Mouse (Mus musculus) embryonic stem cell, embryonic (primary cell): ENCODE data around the gene Ipo4.

Experiments used
- CTCF ChIA-PET, 4 experiments: fragments of 300-600 bp in 2 of 4; fragments of 350-600 bp in 2 of 4; sonication (Branson Sonifier 250); formaldehyde crosslinking; loops; one replicate each; lab custom pipeline; 2022; ENCODE audit warnings: inconsistent platforms in 2 of 4; lab: Charles Lee
- POLR2A ChIA-PET, 4 experiments: fragments of 300-600 bp in 2 of 4; fragments of 350-600 bp in 2 of 4; sonication (Branson Sonifier 250); formaldehyde crosslinking; loops; one replicate each; lab custom pipeline; 2022; ENCODE audit warnings: antibody characterized with exemption in 4 of 4, inconsistent platforms in 1 of 4; lab: Charles Lee

The Ipo4 gene

DNA sequence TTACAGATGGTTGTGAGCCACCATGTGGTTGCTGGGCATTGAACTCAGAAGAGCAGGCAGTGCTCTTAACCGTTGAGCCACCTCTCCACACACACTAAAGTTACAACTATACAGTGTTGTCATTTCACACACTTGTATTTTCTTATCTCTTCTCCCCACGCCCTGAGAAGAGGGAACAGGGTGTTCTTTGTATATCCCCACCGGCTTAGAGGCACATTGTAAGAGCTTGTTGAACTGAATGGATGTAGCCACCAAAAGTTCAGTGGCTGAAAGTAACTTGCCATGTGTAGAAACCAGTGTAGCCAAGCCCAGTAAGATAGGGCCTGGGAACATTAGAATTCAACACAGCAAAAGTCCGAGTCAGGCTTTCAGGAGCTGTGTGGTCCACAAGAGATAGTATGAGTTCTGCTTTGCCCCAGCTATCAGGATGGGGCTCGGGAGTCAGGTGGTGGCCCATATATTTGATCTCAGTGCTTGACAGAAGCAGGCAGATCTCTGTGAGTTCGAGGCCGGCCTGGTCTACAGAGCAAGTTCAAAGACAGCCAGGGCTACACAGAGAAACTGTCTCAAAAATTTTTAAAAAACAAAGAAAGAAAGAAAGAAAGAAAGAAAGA, 21.1 kb downstream of the Ipo4 start:
- ChIA-PET POLR2A (interaction anchor here in 2 of 4 experiments (0.8 to 1.5 kb wide), 2 partner anchors 29 to 60 kb away, joined by 3 read pairs; partner anchors contain the start of gene Tm9sf1 (in 1 of the 2)), CTCF (interaction anchor here in 1 of 4 experiments (1.2 kb wide), 1 partner anchor 23 kb away, joined by 3 read pairs; the partner anchor contains the start of genes Psme2 and Rnf31)

DNA sequence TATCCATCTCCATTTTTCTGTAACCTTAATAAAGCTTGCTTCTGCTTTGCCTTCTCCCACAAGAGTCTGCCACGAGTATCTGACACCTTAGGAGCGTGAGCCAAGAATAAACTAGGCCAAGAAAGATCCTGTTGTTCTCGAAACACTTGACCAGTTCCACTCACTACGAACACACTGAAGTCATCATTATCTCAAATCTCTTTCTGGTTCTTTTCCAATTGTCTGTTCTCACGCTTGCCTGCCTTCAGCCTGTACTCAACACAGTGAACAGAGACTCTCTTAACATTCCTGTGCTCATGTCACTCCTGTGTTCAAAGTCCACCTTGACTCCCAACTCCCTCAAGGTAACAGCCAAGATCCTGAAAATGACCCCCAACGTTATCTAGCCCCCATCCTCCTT, 22.4 kb downstream of the Ipo4 start:
- CTCF ChIA-PET = no interaction called here
- POLR2A ChIA-PET = interaction anchor here in 2 of 4 experiments (0.6 to 1.7 kb wide), 5 partner anchors 10 to 30 kb away, joined by 3 to 5 read pairs (median 3); partner anchors contain the start of gene Tm9sf1 (in 2 of the 2)

DNA sequence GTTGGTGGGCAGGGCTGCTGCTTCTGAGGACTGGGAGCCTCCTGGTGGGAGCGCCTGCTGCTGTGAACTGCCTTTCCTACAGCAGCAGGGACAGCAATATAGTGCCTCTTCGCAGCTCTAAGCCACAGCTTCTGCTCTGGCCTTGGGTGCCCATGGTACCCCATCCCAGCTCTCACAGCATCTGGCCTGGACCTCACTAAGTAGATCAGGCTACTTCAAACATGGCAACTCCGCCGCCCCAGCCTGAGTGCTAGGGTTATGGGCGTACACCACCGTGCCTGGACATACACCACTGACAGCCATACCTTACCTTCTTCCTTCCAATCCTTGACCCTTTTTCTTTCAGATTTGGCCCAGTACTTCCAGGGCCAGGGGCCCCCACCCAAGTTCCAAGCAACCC, 27.4 kb downstream of the Ipo4 start:
- CTCF ChIA-PET = interaction anchor here in 2 of 4 experiments (0.6 to 0.8 kb wide), 2 partner anchors 9 to 106 kb away, joined by 3 to 4 read pairs; partner anchors contain the start of gene Rec8 (in 1 of the 2)
- POLR2A ChIA-PET = interaction anchor here in 2 of 4 experiments (0.8 to 3.5 kb wide), 6 partner anchors 10 to 53 kb away, joined by 3 to 24 read pairs (median 14); partner anchors contain the start of genes Psme2 (in 2 of the 2), Rec8 (in 2 of the 2) and Rnf31 (in 2 of the 2)

DNA sequence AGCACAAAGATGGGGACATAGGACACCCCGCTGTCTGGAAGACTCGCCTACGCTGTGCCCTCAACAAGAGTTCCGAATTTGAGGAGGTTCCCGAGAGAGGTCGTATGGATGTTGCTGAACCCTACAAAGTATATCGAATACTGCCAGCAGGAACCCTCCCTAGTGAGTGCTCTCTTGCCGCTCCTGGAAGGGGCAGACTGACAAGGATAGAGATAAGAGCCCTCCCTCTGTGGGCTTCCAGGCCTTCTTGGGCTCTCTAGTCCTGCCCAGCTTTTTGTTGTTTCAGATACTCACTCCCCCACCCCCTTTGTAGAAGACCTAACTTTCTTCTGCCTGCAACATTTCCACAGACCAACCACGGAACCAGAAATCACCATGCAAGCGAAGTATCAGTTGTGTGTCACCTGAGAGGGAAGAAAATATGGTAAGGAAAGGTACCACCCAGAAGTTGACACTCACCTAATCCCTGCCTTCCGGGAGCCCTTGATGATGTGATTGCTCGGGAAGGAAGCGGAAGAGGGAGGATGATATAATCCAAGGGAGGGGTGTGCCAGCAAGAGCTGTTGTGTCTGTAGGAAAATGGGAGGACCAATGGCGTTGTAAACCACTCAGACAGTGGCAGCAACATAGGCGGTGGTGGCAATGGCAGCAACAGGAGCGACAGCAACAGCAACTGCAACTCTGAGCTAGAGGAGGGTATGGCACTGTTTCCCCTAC, 29.9 kb downstream of the Ipo4 start:
- CTCF ChIA-PET = interaction anchor here in 2 of 4 experiments (0.5 to 1.6 kb wide), 2 partner anchors 428 to 1201 kb away, joined by 3 to 4 read pairs; no protein-coding TSS in a partner anchor
- POLR2A ChIA-PET = interaction anchor here in 3 of 4 experiments (0.6 to 5.6 kb wide), 15 partner anchors 8 to 75 kb away, joined by 3 to 53 read pairs (median 4); partner anchors contain the start of genes A730061H03Rik (in 2 of the 3), Psme2 (in 2 of the 3), Rec8 (in 2 of the 3) and Rnf31 (in 2 of the 3)

DNA sequence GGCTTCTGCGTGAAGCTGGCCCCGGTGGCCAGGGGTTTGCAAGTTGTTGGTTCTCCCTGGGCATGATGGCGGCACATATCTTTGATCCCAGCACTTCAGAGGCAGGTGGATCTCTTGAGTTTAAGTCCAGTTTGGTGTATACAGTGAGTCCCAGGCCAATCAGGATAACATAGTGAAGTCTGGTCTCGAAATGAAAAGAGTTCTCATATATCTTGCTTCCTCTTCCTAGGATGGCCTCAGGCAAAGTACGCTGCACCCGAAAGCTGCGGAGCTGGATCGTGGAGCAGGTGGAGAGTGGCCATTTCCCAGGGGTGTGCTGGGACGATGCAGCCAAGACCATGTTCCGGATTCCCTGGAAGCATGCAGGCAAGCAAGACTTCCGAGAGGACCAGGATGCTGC, 30.9 kb downstream of the Ipo4 start:
- ChIA-PET CTCF (interaction anchor here (0.7 to 1.6 kb wide), 11 partner anchors 11 to 427 kb away, joined by 3 to 7 read pairs (median 4); partner anchors contain the start of genes Dhrs4 (in 1 of the 4), Emc9 (in 1 of the 4), Rabggta (in 1 of the 4) and Rec8 (in 1 of the 4)), POLR2A (interaction anchor here (0.5 to 5.6 kb wide), 29 partner anchors 13 to 295 kb away, joined by 3 to 53 read pairs (median 4); partner anchors contain the start of genes A730061H03Rik (in 3 of the 4), Gmpr2 (in 2 of the 4), Nedd8 (in 2 of the 4) and Psme2 (in 2 of the 4))

DNA sequence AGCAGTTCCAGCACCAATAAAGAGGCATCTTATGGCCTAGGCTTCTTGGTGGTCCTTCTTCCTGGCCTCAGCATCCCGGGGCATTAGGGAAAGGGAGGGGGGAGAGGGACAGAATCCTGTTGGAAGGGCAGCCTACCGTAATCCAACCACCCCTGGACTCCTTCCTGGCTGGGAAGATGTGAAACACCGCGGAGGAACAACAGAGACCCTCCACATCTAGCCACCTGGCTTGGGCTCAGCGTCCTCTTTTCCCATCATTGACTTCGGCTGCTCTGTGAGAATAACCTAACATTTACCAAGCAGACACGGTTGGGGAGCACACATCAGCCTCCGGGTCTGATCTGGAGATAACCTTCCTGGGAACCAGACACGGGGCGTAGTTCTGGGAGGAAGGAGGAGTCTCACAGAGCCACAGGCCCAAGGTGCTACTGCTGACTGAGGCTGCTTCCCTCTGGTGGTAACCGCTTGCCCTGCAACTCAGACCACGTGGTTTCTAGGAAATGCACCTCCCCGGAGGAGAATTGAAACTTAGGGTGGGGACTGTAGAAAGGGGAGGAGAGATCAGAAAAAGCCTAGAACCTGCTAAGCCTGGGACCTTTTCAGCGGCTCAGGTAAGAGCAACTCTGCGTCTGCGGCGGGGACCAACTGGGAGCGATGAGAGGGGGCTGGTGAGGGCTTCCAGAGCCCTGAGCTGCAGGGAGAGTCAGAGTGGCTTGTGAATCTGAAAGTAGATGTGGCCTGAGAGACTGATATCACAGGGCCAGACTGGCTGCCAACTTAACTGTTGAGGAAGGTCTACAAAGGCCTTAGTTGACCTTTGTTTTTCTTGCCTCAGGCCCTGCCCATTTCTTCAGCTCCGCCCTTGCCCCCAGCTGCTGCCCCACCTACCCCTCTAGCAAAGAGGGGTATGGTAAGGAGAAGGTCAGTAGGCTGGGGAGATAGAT, 31.9 kb downstream of the Ipo4 start:
- CTCF ChIA-PET = interaction anchor here (0.7 to 1.6 kb wide), 11 partner anchors 10 to 426 kb away, joined by 3 to 7 read pairs (median 4); partner anchors contain the start of genes Dhrs4 (in 1 of the 4), Emc9 (in 1 of the 4), Rabggta (in 1 of the 4) and Rec8 (in 1 of the 4)
- POLR2A ChIA-PET = interaction anchor here (0.5 to 5.6 kb wide), 31 partner anchors 12 to 723 kb away, joined by 3 to 53 read pairs (median 4); partner anchors contain the start of genes Psme2 (in 3 of the 4), Rnf31 (in 3 of the 4), A730061H03Rik (in 2 of the 4) and Gmpr2 (in 2 of the 4)

DNA sequence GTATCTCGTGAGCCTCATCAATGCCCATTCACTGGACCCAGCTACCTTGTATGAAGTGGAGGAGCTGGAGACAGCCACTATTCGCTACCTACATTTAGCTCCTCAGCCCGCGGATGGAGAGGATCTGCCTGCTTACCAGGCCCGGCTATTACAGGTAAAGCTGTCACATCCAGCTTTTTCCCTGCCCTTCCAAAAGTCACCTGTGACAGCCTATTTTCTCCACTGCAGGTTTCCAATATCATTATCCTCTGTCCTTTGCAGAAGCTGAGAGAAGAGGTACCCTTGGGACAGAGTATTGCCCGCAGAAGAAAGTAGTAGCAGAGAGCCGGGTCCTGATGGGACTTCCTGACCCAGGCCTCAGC, 32.5 kb downstream of the Ipo4 start, which contains the start of gene Irf9:
TSS of gene Irf9 (plus strand) at position 301 of the 362 bp plus-strand sequence.
- ChIA-PET POLR2A (interaction anchor here in 3 of 4 experiments (0.6 to 5.6 kb wide), 9 partner anchors 12 to 1370 kb away, joined by 3 to 53 read pairs (median 10); partner anchors contain the start of genes Rnf31 (in 3 of the 3), Psme2 (in 2 of the 3), A730061H03Rik (in 1 of the 3) and Dcaf11 (in 1 of the 3)), CTCF (no interaction called here)

DNA sequence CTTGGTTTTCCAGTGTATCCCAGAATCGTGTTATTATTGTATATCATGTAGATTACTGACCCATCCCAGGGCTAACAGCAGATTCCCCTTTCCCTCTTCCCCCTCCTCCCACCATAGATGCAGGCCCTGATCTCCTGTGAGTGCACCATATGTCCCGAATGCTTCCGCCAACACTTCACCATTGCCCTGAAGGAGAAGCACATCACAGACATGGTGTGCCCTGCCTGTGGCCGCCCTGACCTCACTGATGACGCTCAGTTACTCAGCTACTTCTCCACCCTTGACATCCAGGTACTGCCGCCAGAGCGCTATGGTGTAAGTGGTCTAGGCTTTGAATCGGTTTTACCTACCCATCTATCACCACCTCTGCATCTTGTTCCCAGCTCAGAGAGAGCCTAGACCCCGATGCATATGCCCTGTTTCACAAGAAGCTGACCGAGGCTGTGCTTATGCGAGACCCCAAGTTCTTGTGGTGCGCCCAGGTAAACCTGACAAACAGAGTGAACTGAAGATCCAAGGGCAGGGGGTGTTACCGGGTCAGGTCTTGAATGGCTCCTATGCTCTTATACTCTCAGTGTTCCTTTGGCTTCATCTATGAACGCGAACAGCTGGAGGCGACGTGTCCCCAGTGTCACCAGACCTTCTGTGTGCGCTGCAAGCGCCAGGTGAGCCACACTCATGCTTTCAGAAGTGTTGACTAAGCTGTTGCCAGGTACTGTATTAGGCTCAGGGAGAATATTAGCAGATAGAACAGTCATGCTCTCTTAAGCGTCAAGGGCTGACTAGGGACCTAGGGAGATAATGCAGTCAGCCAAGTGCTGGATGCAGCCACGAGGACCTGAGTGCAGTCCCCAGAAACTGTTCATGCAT, 37.0 kb downstream of the Ipo4 start:
- ChIA-PET POLR2A (interaction anchor here in 1 of 4 experiments (0.7 kb wide), 1 partner anchor 162 kb away, joined by 4 read pairs; no protein-coding TSS in a partner anchor), CTCF (interaction anchor here in 1 of 4 experiments (0.5 kb wide), 1 partner anchor 121 kb away, joined by 3 read pairs; no protein-coding TSS in a partner anchor)

DNA sequence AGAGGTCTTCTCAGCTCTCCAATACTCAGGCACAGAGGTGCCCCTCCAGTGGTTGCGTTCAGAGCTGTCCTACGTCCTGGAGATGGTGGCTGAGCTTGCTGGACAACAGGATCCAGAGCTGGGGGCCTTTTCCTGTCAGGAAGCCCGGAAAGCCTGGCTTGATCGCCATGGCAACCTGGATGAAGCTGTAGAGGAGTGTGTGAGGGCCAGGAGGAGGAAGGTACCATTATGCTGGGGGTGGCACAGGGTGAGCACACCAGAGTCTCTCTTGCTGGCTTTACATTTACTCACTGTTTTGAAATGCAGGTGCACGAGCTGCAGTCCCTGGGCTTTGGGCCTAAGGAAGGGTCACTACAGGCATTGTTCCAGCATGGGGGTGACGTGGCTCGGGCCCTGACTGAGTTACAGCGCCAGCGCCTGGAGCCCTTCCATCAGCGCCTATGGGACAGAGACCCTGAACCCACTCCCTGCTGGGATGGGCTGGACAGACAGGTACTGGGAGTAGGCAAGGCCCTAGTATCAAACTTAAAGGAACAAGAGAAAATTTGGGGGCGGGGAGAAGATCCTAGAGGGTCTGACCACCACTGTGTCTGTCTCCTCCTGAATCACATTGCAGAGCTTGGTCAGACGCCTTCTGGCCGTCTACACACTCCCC, 39.6 kb downstream of the Ipo4 start:
- CTCF ChIA-PET = interaction anchor here in 1 of 4 experiments (0.9 kb wide), 1 partner anchor 40 kb away, joined by 3 read pairs; the partner anchor contains the start of gene Ipo4
- POLR2A ChIA-PET = interaction anchor here in 2 of 4 experiments (1.0 to 7.7 kb wide), 7 partner anchors 11 to 116 kb away, joined by 3 to 85 read pairs (median 6); partner anchors contain the start of genes A730061H03Rik (in 1 of the 2), Dcaf11 (in 1 of the 2), Emc9 (in 1 of the 2) and Fitm1 (in 1 of the 2)

DNA sequence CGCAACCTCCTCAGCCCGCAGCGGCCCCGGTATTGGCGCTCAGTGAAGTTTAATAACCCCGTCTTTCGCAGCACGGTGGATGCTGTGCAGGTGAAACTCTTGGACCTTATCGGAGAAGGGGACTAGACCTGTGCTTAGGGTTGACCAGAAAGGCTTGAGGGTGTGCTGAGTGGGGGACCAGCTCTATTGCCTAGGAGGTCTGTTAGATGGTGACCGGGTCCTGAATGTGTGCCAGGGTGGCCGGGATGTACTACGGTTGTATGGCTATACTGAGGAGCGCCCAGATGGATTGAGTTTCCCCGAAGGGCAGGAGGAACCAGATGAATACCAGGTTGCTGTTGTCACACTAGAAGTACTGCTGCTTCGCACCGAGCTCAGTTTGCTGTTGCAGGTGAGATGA, 43.5 kb downstream of the Ipo4 start:
- POLR2A ChIA-PET = interaction anchor here in 3 of 4 experiments (0.6 to 7.7 kb wide), 41 partner anchors 9 to 577 kb away, joined by 3 to 88 read pairs (median 11); partner anchors contain the start of genes A730061H03Rik (in 3 of the 3), Dcaf11 (in 3 of the 3), Irf9 (in 3 of the 3) and Psme1 (in 3 of the 3)
- CTCF ChIA-PET = interaction anchor here in 3 of 4 experiments (0.6 to 2.2 kb wide), 11 partner anchors 10 to 950 kb away, joined by 3 to 18 read pairs (median 3); partner anchors contain the start of genes A730061H03Rik (in 1 of the 3), Dcaf11 (in 1 of the 3), Psme1 (in 1 of the 3) and Rec8 (in 1 of the 3)

DNA sequence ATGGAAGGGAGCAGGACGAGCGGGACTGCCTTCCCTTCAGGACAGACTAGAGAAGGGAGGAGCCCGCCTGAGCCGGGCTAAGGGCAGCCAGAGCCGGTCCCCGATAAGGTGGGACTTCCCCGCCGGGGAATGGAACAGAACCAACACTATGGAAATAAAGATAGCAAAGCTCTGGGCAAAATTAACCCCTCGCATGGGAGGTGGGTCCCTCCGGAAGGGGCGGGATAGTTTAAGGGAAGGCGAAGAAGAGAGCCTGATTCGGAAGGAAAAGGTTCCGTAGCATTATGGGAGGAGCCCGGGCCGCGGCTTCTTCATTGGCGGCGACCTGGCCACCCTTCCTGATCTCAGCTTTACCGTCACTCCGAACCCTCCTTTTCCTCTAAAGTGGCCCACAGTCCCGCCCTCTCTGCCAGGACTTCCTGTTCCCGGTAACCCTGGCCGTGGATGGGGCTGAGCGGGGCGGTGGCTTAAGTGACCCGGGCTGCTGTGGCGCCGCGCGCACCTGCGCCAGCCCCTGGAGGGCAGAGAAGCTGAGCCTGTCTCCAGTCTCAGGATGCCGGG, 44.3 kb downstream of the Ipo4 start, which contains the start of gene Rnf31:
TSS of gene Rnf31 (plus strand) at position 378 of the 561 bp plus-strand sequence.
- ChIA-PET POLR2A (interaction anchor here (0.6 to 7.7 kb wide), 86 partner anchors 9 to 1007 kb away, joined by 3 to 88 read pairs (median 5); partner anchors contain the start of genes Gmpr2 (in 4 of the 4), Nedd8 (in 4 of the 4), A730061H03Rik (in 3 of the 4) and Dcaf11 (in 3 of the 4)), CTCF (interaction anchor here in 3 of 4 experiments (0.6 to 2.2 kb wide), 32 partner anchors 10 to 950 kb away, joined by 3 to 18 read pairs (median 4); partner anchors contain the start of genes Dhrs4 (in 2 of the 3), Mdp1 (in 2 of the 3), Rec8 (in 2 of the 3) and A730061H03Rik (in 1 of the 3))

DNA sequence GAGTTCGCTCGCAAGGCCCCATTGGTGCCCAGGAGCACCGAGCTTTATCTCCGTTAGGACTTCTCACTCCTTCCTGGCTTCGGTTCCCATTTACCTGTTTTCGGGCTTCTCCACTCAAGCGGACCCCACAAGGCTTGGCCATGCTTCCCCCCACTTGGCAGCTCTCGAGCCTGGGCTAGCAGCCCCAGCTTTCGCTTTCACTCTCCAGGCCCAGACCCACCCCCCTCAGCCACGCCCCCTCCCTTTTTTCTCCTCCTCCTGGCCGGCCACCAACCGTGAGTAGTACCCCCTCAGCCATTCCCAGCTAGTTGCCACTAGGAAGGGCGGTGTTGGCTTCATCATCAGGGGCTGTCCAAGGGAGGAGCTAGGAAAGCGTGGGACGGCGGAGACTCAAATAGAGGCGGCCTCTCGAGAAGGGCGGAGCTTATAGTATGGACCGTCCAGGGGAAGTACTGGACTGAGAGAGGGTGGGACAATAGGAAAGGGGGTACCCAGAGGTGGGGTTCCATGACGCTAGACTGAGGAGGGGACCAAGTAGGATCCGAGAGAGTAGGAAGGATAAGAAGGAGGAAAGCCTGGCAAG, 44.9 kb downstream of the Ipo4 start, which contains the start of gene Psme2:
TSS of gene Psme2 (minus strand) at position 366 of the 583 bp plus-strand sequence.
- CTCF ChIA-PET = interaction anchor here (0.6 to 2.2 kb wide), 35 partner anchors 10 to 940 kb away, joined by 3 to 18 read pairs (median 4); partner anchors contain the start of genes Dhrs4 (in 2 of the 4), Mdp1 (in 2 of the 4), Rec8 (in 2 of the 4) and A730061H03Rik (in 1 of the 4)
- POLR2A ChIA-PET = interaction anchor here (0.5 to 7.7 kb wide), 89 partner anchors 9 to 1008 kb away, joined by 3 to 88 read pairs (median 5); partner anchors contain the start of genes Gmpr2 (in 4 of the 4), Nedd8 (in 4 of the 4), A730061H03Rik (in 3 of the 4) and Dcaf11 (in 3 of the 4)
